Mouse (Mus musculus) kidney, embryonic 14.5 days (tissue): Measurements from ENCODE around the gene Map3k1. TPM values are rescaled to one million over a fixed set of nuclear protein-coding genes. Genes with fewer than 3 reads are reported as not detected.

Experiments
- ATAC-seq: fragments of 200-750 bp; cut with Nextera tagmentation; 2 replicates; pipeline ENCODE4 v1.8.0; 2017; ENCODE audit warnings: moderate number of reproducible peaks, mild to moderate bottlenecking, moderate TSS enrichment, moderate library complexity; ENCODE audit not compliant: low FRiP score, low TSS enrichment
- H3K27ac ChIP-seq: fragments of 300-500 bp; sonication (generic); 2 replicates; pipeline ENCODE4 v1.5.1; 2014; ENCODE audit warnings: low read depth, mild to moderate bottlenecking, low read length, moderate library complexity, mixed read lengths
- H3K27me3 ChIP-seq: fragments of 300-500 bp; sonication (generic); 2 replicates; pipeline ENCODE4 v1.6.1; 2014; ENCODE audit warnings: mild to moderate bottlenecking, low read length; ENCODE audit not compliant: control insufficient read depth, insufficient read depth
- H3K36me3 ChIP-seq: fragments of 300-500 bp; sonication (generic); 2 replicates; pipeline ENCODE4 v1.6.1; 2014; ENCODE audit warnings: low read length, mixed read lengths; ENCODE audit not compliant: control insufficient read depth, insufficient read depth
- H3K4me1 ChIP-seq: fragments of 300-500 bp; sonication (generic); 2 replicates; pipeline ENCODE4 v1.6.1; 2014; ENCODE audit warnings: low read length, mixed read lengths; ENCODE audit not compliant: control insufficient read depth, insufficient read depth
- H3K4me2 ChIP-seq: fragments of 300-500 bp; sonication (generic); replicated peaks from 2 replicates; pipeline ENCODE4 v1.6.1; 2014; ENCODE audit warnings: low read depth, mild to moderate bottlenecking, low read length
- H3K4me3 ChIP-seq: fragments of 300-500 bp; sonication (generic); 2 replicates; pipeline ENCODE4 v1.5.1; 2014; ENCODE audit warnings: mild to moderate bottlenecking, low read length
- H3K9ac ChIP-seq: fragments of 300-500 bp; sonication (generic); 2 replicates; pipeline ENCODE4 v1.6.1; 2014; ENCODE audit warnings: low read depth, mild to moderate bottlenecking, low read length, moderate library complexity
- H3K9me3 ChIP-seq: fragments of 300-500 bp; sonication (generic); 2 replicates; pipeline ENCODE4 v1.6.1; 2016; ENCODE audit warnings: low read length; ENCODE audit not compliant: control insufficient read depth
- WGBS: fragments of 180-500 bp; shearing (Covaris S2); extraction: QIAGEN DNeasy Blood & Tissue Kit; methylation state at CpG from one replicate; pipeline ENCODE4 v1.1.7; 2014; 5-methylcytosine and 5-hydroxymethylcytosine counted together
- polyA plus RNA-seq: library from polyadenylated mRNA; unstranded; fragments of >200 nt; fragmentation: Nextera tagmentation; extraction: Ambion mirVana; gene quantifications from 2 replicates; pipeline ENCODE4 v1.2.1, GENCODE M21; 2014

The Map3k1 gene
- polyA plus RNA-seq, 1 experiment from 2014 or later: 38.4 TPM

DNA sequence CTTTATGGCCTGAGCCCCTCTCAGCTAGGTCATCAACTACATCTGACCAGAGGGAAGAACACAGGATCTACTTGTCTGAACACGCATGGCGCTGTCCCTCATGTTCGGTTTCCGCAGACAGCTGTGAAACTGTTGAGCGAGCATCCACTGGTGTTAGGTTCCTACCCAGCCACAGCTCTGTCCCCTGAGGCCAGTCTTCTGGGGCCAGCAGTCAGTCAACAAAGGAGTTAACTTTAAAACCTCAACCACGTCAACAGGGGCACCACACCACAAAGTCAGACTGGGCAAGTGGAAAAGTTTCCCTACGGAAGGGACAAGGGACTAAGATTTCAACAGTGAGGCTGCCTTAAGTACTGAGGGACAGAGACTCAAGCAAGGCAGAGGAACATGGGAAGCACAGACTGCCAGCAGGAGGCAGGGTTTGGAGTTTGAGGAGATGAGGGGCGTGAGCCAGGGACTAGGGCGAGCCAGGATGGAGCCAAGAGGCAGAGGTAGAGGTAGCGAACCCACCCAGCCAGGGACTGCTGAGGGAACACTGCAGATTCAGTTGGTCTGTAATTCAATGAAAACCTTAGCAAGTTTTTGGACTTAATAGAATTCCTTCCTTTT lies 7.0 kb downstream of the Map3k1 start:
- H3K27ac ChIP-seq: peak overlapping the region; percentile 30; the same call in 1 of the 2 replicates
- H3K4me3 ChIP-seq: no peak overlapping the region
- H3K27me3 ChIP-seq: no peaks in the 10 kb centered on the region
- H3K4me2 ChIP-seq: no peak overlapping the region
- ATAC-seq: no peak
- no peaks in the 10 kb centered on the region for H3K9me3 ChIP-seq
- 58% methylated on average over 10 of the region's 10 CpGs for WGBS
- H3K4me1 ChIP-seq: peaks cover 83% of the 10 kb centered on the region
- no peaks in the 10 kb centered on the region for H3K36me3 ChIP-seq
- no peak overlapping the region for H3K9ac ChIP-seq

DNA sequence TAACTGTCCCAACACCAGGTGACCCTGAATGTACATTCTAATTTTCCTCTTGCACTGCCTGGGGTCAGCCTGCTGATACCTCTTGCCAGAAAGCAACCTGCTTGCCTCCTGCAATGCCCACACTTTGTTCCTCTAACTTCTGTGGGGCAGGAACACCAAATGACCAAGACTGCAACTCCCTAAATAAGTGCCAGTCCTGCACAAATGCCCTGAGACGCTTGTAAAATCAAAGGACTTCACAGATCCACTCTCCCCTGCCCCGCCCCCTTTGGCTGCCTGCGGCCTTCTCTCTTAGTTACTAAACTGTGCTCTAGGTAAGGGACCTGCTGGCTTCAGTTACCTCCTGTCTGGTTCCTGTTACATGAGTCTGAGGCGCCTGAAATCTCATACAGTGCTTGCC lies 7.9 kb downstream of the Map3k1 start:
- 34% methylated on average over 4 of the region's 4 CpGs for WGBS
- ATAC-seq: no peak
- Histone ChIP-seq H3K4me1 (peaks cover 88% of the 10 kb centered on the region), H3K27me3 (no peaks in the 10 kb centered on the region), H3K4me2 (peak overlapping the region; percentile 8; the same call in 1 of the 2 replicates), H3K36me3 (no peaks in the 10 kb centered on the region), H3K27ac (no peak overlapping the region), H3K9ac (no peak overlapping the region; the same call in 1 of the 2 replicates), H3K9me3 (no peaks in the 10 kb centered on the region), H3K4me3 (no peak overlapping the region)

- no peak overlapping the region for H3K4me2 ChIP-seq
- no peak for ATAC-seq
These were observed 10.7 kb downstream of the Map3k1 start for GRCm38 (mm10) chr13:111798044-111798443.

GRCm38 (mm10) chr13:111797021-111797420 lies 11.8 kb downstream of the Map3k1 start:
- H3K4me1 ChIP-seq: peaks cover 74% of the 10 kb centered on the region

More at GRCm38 (mm10) chr13:111798044-111798443, 10.7 kb downstream of the Map3k1 start:
- Histone ChIP-seq H3K9ac (no peak overlapping the region), H3K36me3 (no peaks in the 10 kb centered on the region), H3K4me3 (no peak overlapping the region), H3K4me1 (peaks cover 74% of the 10 kb centered on the region), H3K27me3 (no peaks in the 10 kb centered on the region), H3K9me3 (no peaks in the 10 kb centered on the region), H3K27ac (peak overlapping the region; percentile 57; the same call in 1 of the 2 replicates)
- 75% methylated on average over 12 of the region's 12 CpGs for WGBS

GRCm38 (mm10) chr13:111796191-111796920 lies 12.4 kb downstream of the Map3k1 start:
- Histone ChIP-seq H3K4me3 (no peak overlapping the region), H3K27ac (peak overlapping the region; percentile 42; the same call in 1 of the 2 replicates), H3K27me3 (no peaks in the 10 kb centered on the region), H3K36me3 (no peaks in the 10 kb centered on the region), H3K4me2 (no peak overlapping the region), H3K9ac (no peak overlapping the region), H3K4me1 (peaks cover 74% of the 10 kb centered on the region), H3K9me3 (no peaks in the 10 kb centered on the region)
- ATAC-seq: peak; percentile 13; the same call in 1 of the 2 replicates
- 64% methylated on average over 11 of the region's 11 CpGs for WGBS

More at GRCm38 (mm10) chr13:111797021-111797420, 11.8 kb downstream of the Map3k1 start:
- 5% methylated on average over 8 of the region's 8 CpGs for WGBS
- no peak overlapping the region for H3K9ac ChIP-seq
- no peaks in the 10 kb centered on the region for H3K9me3 ChIP-seq
- no peaks in the 10 kb centered on the region for H3K27me3 ChIP-seq
- peak; percentile 93 for ATAC-seq
- H3K36me3 ChIP-seq: no peaks in the 10 kb centered on the region
- no peak overlapping the region for H3K4me3 ChIP-seq
- H3K4me2 ChIP-seq: peak overlapping the region; percentile 17; the same call in 1 of the 2 replicates
- H3K27ac ChIP-seq: peak overlapping the region; percentile 42; the same call in 1 of the 2 replicates

- H3K4me3 ChIP-seq: no peak overlapping the region
- no peak for ATAC-seq
- H3K4me2 ChIP-seq: no peak overlapping the region
- WGBS: 86% methylated on average over 14 of the region's 14 CpGs
- H3K27me3 ChIP-seq: no peaks in the 10 kb centered on the region
- no peaks in the 10 kb centered on the region for H3K36me3 ChIP-seq
- H3K27ac ChIP-seq: no peak overlapping the region
- no peaks in the 10 kb centered on the region for H3K9me3 ChIP-seq
- H3K9ac ChIP-seq: no peak overlapping the region
- peaks cover 68% of the 10 kb centered on the region for H3K4me1 ChIP-seq
These were observed 15.9 kb downstream of the Map3k1 start for GRCm38 (mm10) chr13:111792975-111793287.

- Histone ChIP-seq H3K9me3 (no peaks in the 10 kb centered on the region), H3K4me1 (peaks cover 62% of the 10 kb centered on the region), H3K4me2 (no peak overlapping the region), H3K36me3 (no peaks in the 10 kb centered on the region), H3K27me3 (no peaks in the 10 kb centered on the region), H3K27ac (no peak overlapping the region), H3K9ac (peak overlapping the region; percentile 4; the same call in 1 of the 2 replicates), H3K4me3 (no peak overlapping the region)
- WGBS: 56% methylated on average over 16 of the region's 16 CpGs
- no peak for ATAC-seq
These were observed 16.4 kb downstream of the Map3k1 start for GRCm38 (mm10) chr13:111792130-111792974.

DNA sequence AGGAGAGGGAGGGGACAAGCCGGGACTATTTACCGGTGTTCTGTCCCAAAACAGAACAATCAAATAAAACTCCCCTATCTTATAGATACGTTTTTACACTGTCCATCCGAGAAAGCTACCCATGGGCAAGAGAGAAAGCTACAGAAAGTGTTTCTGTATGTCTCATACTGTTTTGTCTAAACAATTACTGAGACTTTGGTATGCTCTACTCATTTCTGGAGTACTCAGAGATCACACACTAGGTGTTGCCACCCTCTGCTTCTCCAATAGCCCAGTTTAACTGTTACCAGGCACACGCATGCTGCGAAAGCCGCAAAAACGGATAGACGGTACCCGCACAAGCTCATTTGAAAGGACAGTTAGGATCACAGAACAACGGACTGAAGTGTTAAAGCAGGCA lies 17.2 kb downstream of the Map3k1 start:
- H3K36me3 ChIP-seq: no peaks in the 10 kb centered on the region
- H3K9me3 ChIP-seq: no peaks in the 10 kb centered on the region
- 90% methylated on average over 11 of the region's 11 CpGs for WGBS
- H3K4me1 ChIP-seq: peaks cover 54% of the 10 kb centered on the region
- H3K9ac ChIP-seq: no peak overlapping the region
- no peak overlapping the region for H3K4me2 ChIP-seq
- no peak overlapping the region for H3K4me3 ChIP-seq
- H3K27ac ChIP-seq: no peak overlapping the region
- no peaks in the 10 kb centered on the region for H3K27me3 ChIP-seq
- no peak for ATAC-seq
